Mouse (Mus musculus): Measurements from ENCODE around the gene Pop4. TPM values are rescaled to one million over a fixed set of nuclear protein-coding genes. Genes with fewer than 3 reads are reported as not detected.

Pop4 gene
- polyA plus RNA-seq, 1 experiment from 2014 or later: 61.7 TPM

- Histone ChIP-seq H3K4me1 (ENCODE audit: control insufficient read depth, insufficient read depth, low read length) (no peaks in the 10 kb centered on the region), H3K27me3 (ENCODE audit: control insufficient read depth, insufficient read depth, low read length) (no peaks in the 10 kb centered on the region), H3K9me3 (ENCODE audit: control insufficient read depth, low read depth, low read length) (no peaks in the 10 kb centered on the region), H3K4me3 (ENCODE audit: low read depth, low read length) (no peak overlapping the region), H3K27ac (ENCODE audit: low read length) (no peak overlapping the region), H3K4me2 (replicated peaks; ENCODE audit: low read depth, low read length) (no peak overlapping the region), H3K36me3 (ENCODE audit: control insufficient read depth, insufficient read depth, low read length) (no peaks in the 10 kb centered on the region), H3K9ac (replicated peaks; ENCODE audit: low read depth, low read length) (no peak overlapping the region)
- no peak for ATAC-seq (ENCODE audit: insufficient number of reproducible peaks, insufficient read depth, low FRiP score, low read depth)
- whole genome bisulfite sequencing: 84% methylated on average over 6 of the region's 6 CpGs
These were observed 55.5 kb downstream of the Pop4 start for GRCm38 (mm10) chr7:38215697-38216096.

- no peak overlapping the region for H3K27ac ChIP-seq (ENCODE audit: low read length)
- WGBS: 60% methylated on average over 7 of the region's 7 CpGs
- no peak overlapping the region for H3K4me3 ChIP-seq (ENCODE audit: low read depth, low read length)
- no peak for ATAC-seq (ENCODE audit: insufficient number of reproducible peaks, insufficient read depth, low FRiP score, low read depth)
- no peak overlapping the region for H3K9ac ChIP-seq (replicated peaks; ENCODE audit: low read depth, low read length)
- no peaks in the 10 kb centered on the region for H3K36me3 ChIP-seq (ENCODE audit: control insufficient read depth, insufficient read depth, low read length)
- H3K4me2 ChIP-seq (replicated peaks; ENCODE audit: low read depth, low read length): no peak overlapping the region
- no peaks in the 10 kb centered on the region for H3K27me3 ChIP-seq (ENCODE audit: control insufficient read depth, insufficient read depth, low read length)
- no peaks in the 10 kb centered on the region for H3K9me3 ChIP-seq (ENCODE audit: control insufficient read depth, low read depth, low read length)
- H3K4me1 ChIP-seq (ENCODE audit: control insufficient read depth, insufficient read depth, low read length): no peaks in the 10 kb centered on the region
These were observed 55.9 kb downstream of the Pop4 start for GRCm38 (mm10) chr7:38215281-38215680.

GRCm38 (mm10) chr7:38214473-38215214 lies 56.6 kb downstream of the Pop4 start:
- H3K27ac ChIP-seq (ENCODE audit: low read length): no peak overlapping the region
- H3K27me3 ChIP-seq (ENCODE audit: control insufficient read depth, insufficient read depth, low read length): no peaks in the 10 kb centered on the region
- 66% methylated on average over 5 of the region's 5 CpGs for WGBS

GRCm38 (mm10) chr7:38212651-38213062 lies 58.6 kb downstream of the Pop4 start:
- Histone ChIP-seq H3K36me3 (ENCODE audit: control insufficient read depth, insufficient read depth, low read length) (no peaks in the 10 kb centered on the region), H3K27ac (ENCODE audit: low read length) (no peak overlapping the region), H3K9me3 (ENCODE audit: control insufficient read depth, low read depth, low read length) (no peaks in the 10 kb centered on the region), H3K27me3 (ENCODE audit: control insufficient read depth, insufficient read depth, low read length) (no peaks in the 10 kb centered on the region), H3K4me1 (ENCODE audit: control insufficient read depth, insufficient read depth, low read length) (peaks cover 3% of the 10 kb centered on the region; the same call in 1 of the 2 replicates), H3K4me2 (replicated peaks; ENCODE audit: low read depth, low read length) (no peak overlapping the region), H3K4me3 (ENCODE audit: low read depth, low read length) (no peak overlapping the region), H3K9ac (replicated peaks; ENCODE audit: low read depth, low read length) (no peak overlapping the region; the same call in 1 of the 2 replicates)
- no peak for ATAC-seq (ENCODE audit: insufficient number of reproducible peaks, insufficient read depth, low FRiP score, low read depth)
- WGBS: 30% methylated on average over 3 of the region's 3 CpGs

More at GRCm38 (mm10) chr7:38214473-38215214, 56.6 kb downstream of the Pop4 start:
- H3K9ac ChIP-seq (replicated peaks; ENCODE audit: low read depth, low read length): no peak overlapping the region
- H3K4me2 ChIP-seq (replicated peaks; ENCODE audit: low read depth, low read length): no peak overlapping the region
- no peaks in the 10 kb centered on the region for H3K9me3 ChIP-seq (ENCODE audit: control insufficient read depth, low read depth, low read length)
- H3K4me3 ChIP-seq (ENCODE audit: low read depth, low read length): no peak overlapping the region
- H3K36me3 ChIP-seq (ENCODE audit: control insufficient read depth, insufficient read depth, low read length): no peaks in the 10 kb centered on the region
- no peaks in the 10 kb centered on the region; the same call in 1 of the 2 replicates for H3K4me1 ChIP-seq (ENCODE audit: control insufficient read depth, insufficient read depth, low read length)
- no peak for ATAC-seq (ENCODE audit: insufficient number of reproducible peaks, insufficient read depth, low FRiP score, low read depth)

Other genes with a start within 250 kb of the Pop4 start
- gene Uri1, start 247.9 kb downstream of the Pop4 start, polyA plus RNA-seq (2014; fragmentation: Nextera tagmentation; extraction: Ambion mirVana): 42.0 and 45.2 TPM in 2 replicates
- gene Ccne1, start 163.9 kb downstream of the Pop4 start, polyA plus RNA-seq (2014; fragmentation: Nextera tagmentation; extraction: Ambion mirVana): 70.3 and 74.8 TPM in 2 replicates
- gene 1600014C10Rik, start 88.2 kb downstream of the Pop4 start, polyA plus RNA-seq (2014; fragmentation: Nextera tagmentation; extraction: Ambion mirVana): 14.7 and 14.9 TPM in 2 replicates
- 2.8 and 3.1 TPM in 2 replicates for gene Plekhf1, start 43.4 kb downstream of the Pop4 start, polyA plus RNA-seq (2014; fragmentation: Nextera tagmentation; extraction: Ambion mirVana)

All from stomach, embryonic 14.5 days (tissue).